Mouse (Mus musculus) neural tube, embryonic 15.5 days (tissue): ENCODE results near the gene Sod1. TPM values are rescaled to one million over a fixed set of nuclear protein-coding genes. Genes with fewer than 3 reads are reported as not detected.
"Not testable (repeated sequence)": the region's sequence is repeated elsewhere in the genome, so short reads cannot be mapped to it uniquely, and the experiment has no call there.

Source experiments
- ATAC-seq: fragments of 200-750 bp; cut with Nextera tagmentation; 2 replicates; pipeline ENCODE4 v1.8.0; 2017; ENCODE audit warnings: mild to moderate bottlenecking, moderate TSS enrichment, moderate library complexity; ENCODE audit not compliant: low FRiP score
- H3K27ac ChIP-seq: fragments of 300-500 bp; sonication (generic); replicated peaks from 2 replicates; pipeline ENCODE4 v1.5.1; 2015; ENCODE audit warnings: mild to moderate bottlenecking, inconsistent platforms
- H3K27me3 ChIP-seq: fragments of 300-500 bp; sonication (generic); replicated peaks from 2 replicates; pipeline ENCODE4 v1.6.1; 2015; ENCODE audit warnings: inconsistent platforms
- H3K36me3 ChIP-seq: fragments of 300-500 bp; sonication (generic); 2 replicates; pipeline ENCODE4 v1.6.1; 2015; ENCODE audit warnings: inconsistent platforms
- H3K4me1 ChIP-seq: fragments of 300-500 bp; sonication (generic); 2 replicates; pipeline ENCODE4 v1.6.1; 2015; ENCODE audit warnings: inconsistent platforms
- H3K4me2 ChIP-seq: fragments of 300-500 bp; sonication (generic); 2 replicates; pipeline ENCODE4 v1.6.1; 2015; ENCODE audit warnings: inconsistent platforms, mild to moderate bottlenecking, moderate library complexity
- H3K4me3 ChIP-seq: fragments of 300-500 bp; sonication (generic); replicated peaks from 2 replicates; pipeline ENCODE4 v1.5.1; 2015; ENCODE audit warnings: mild to moderate bottlenecking, inconsistent platforms
- H3K9ac ChIP-seq: fragments of 300-500 bp; sonication (generic); replicated peaks from 2 replicates; pipeline ENCODE4 v1.6.1; 2015; ENCODE audit warnings: mild to moderate bottlenecking, inconsistent platforms
- H3K9me3 ChIP-seq: fragments of 300-500 bp; sonication (generic); replicated peaks from 2 replicates; pipeline ENCODE4 v1.6.1; 2016; ENCODE audit warnings: inconsistent platforms
- WGBS: fragments of 180-500 bp; shearing (Covaris S2); methylation state at CpG from one replicate; pipeline ENCODE4 v1.1.7; 2015; ENCODE audit warnings: mixed read lengths; 5-methylcytosine and 5-hydroxymethylcytosine counted together
- polyA plus RNA-seq: library from polyadenylated mRNA; unstranded; fragments of >200 nt; fragmentation: Nextera tagmentation; extraction: Ambion mirVana; gene quantifications from 2 replicates; pipeline ENCODE4 v1.2.1, GENCODE M21; 2015

Gene Sod1
- polyA plus RNA-seq, 1 experiment from 2014 or later = 998 TPM

DNA sequence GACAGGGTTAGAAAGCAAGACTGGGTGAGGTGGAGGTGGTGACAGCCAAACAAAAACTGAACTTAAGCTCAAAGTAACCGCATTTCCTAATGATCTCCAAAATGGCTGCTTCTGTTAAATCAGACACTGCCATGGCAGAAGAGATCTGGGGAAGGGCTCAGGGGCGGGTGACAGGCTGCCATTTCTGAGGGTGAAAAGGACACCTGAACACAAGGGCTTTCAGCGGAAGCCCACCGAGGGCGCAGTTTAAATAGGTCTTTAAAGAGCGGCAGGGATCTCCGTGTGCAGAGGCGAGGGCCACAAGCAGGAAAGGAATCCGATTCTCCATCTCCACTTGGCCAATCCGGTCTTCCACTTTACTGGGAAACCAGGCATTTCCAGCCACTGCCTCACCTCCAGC is 13.1 kb downstream of the Sod1 start:
- Histone ChIP-seq H3K36me3 (peaks cover 18% of the 10 kb centered on the region), H3K9ac (no peak overlapping the region), H3K27me3 (no peaks in the 10 kb centered on the region), H3K4me2 (no peak overlapping the region), H3K9me3 (no peaks in the 10 kb centered on the region), H3K4me1 (no peaks in the 10 kb centered on the region), H3K4me3 (no peak overlapping the region), H3K27ac (no peak overlapping the region)
- ATAC-seq = no peak
- 96% methylated on average over 10 of the region's 10 CpGs for WGBS

GRCm38 (mm10) chr16:90234617-90235016 is 14.1 kb downstream of the Sod1 start:
- no peaks in the 10 kb centered on the region for H3K9me3 ChIP-seq
- no peaks in the 10 kb centered on the region for H3K4me1 ChIP-seq
- ATAC-seq = no peak
- H3K36me3 ChIP-seq = peaks cover 19% of the 10 kb centered on the region
- no peaks in the 10 kb centered on the region for H3K27me3 ChIP-seq
- no peak overlapping the region for H3K4me2 ChIP-seq
- H3K27ac ChIP-seq = no peak overlapping the region
- H3K9ac ChIP-seq = no peak overlapping the region
- no peak overlapping the region for H3K4me3 ChIP-seq
- WGBS = 69% methylated on average over 6 of the region's 6 CpGs

GRCm38 (mm10) chr16:90235188-90235587 is 14.6 kb downstream of the Sod1 start:
- Histone ChIP-seq H3K27me3 (no peaks in the 10 kb centered on the region), H3K4me3 (no peak overlapping the region), H3K27ac (no peak overlapping the region), H3K9ac (no peak overlapping the region), H3K9me3 (no peaks in the 10 kb centered on the region), H3K4me2 (no peak overlapping the region), H3K4me1 (no peaks in the 10 kb centered on the region), H3K36me3 (peaks cover 18% of the 10 kb centered on the region)
- WGBS = 94% methylated on average over 3 of the region's 3 CpGs
- ATAC-seq = no peak

DNA sequence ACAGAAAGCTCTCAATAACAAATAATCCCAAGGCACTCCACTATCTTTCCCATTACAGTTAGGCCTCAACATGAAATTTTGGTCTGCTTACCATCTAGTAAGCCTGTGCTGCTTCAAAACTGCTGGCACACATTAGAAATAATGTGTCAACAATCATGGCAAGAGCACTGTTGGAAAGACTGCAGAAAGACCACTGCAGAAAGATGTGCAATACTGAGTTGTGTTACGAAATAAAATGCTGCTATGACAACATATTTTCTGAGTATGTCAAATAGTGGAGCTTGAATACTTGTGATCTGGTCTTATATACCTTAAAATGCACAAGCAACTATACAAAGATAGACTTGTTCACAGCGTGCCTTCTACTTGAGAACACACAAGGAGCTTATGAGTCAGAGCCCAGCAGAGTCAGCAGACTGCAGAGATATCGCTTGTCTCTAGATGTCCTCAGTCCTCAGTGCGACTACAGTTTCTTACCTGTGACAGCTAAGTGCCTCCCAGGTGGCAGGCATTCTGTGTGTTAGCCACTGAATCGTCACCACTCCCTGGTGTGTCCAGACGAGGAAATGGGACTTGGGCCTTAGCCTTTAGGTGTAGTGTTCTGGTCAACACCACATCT is 18.7 kb downstream of the Sod1 start:
- H3K27me3 ChIP-seq = no peaks in the 10 kb centered on the region
- 87% methylated on average over 6 of the region's 6 CpGs for WGBS
- H3K9ac ChIP-seq = no peak overlapping the region
- H3K36me3 ChIP-seq = peaks cover 45% of the 10 kb centered on the region
- no peak overlapping the region for H3K4me3 ChIP-seq
- H3K27ac ChIP-seq = no peak overlapping the region
- no peak overlapping the region for H3K4me2 ChIP-seq
- H3K4me1 ChIP-seq = no peaks in the 10 kb centered on the region
- no peak for ATAC-seq
- no peaks in the 10 kb centered on the region for H3K9me3 ChIP-seq

DNA sequence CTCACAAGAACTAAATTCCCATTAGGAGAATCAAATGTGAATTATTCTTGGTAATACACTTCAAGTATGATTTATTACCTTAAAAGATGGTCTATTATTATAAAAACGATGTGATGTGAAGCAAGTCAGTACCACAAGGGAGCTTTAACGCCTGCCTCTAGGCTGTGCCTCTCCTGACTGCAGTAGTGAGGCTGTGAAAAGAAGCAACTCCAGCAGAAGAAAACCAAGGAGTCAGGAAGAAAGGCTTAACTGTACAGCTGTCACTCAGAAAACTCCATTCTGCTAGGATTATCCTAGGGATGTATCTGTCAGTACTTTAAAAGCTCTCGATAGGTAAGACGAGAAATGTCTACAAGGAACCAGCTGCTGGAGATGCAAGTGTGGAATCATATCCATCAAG is 21.3 kb downstream of the Sod1 start:
- H3K27me3 ChIP-seq = no peaks in the 10 kb centered on the region
- no peak overlapping the region for H3K4me2 ChIP-seq
- WGBS = 70% methylated on average over 4 of the region's 4 CpGs
- no peak for ATAC-seq
- H3K4me3 ChIP-seq = no peak overlapping the region
- H3K9me3 ChIP-seq = no peaks in the 10 kb centered on the region
- H3K36me3 ChIP-seq = peaks cover 64% of the 10 kb centered on the region
- no peak overlapping the region for H3K27ac ChIP-seq
- no peak overlapping the region for H3K9ac ChIP-seq
- no peaks in the 10 kb centered on the region for H3K4me1 ChIP-seq

DNA sequence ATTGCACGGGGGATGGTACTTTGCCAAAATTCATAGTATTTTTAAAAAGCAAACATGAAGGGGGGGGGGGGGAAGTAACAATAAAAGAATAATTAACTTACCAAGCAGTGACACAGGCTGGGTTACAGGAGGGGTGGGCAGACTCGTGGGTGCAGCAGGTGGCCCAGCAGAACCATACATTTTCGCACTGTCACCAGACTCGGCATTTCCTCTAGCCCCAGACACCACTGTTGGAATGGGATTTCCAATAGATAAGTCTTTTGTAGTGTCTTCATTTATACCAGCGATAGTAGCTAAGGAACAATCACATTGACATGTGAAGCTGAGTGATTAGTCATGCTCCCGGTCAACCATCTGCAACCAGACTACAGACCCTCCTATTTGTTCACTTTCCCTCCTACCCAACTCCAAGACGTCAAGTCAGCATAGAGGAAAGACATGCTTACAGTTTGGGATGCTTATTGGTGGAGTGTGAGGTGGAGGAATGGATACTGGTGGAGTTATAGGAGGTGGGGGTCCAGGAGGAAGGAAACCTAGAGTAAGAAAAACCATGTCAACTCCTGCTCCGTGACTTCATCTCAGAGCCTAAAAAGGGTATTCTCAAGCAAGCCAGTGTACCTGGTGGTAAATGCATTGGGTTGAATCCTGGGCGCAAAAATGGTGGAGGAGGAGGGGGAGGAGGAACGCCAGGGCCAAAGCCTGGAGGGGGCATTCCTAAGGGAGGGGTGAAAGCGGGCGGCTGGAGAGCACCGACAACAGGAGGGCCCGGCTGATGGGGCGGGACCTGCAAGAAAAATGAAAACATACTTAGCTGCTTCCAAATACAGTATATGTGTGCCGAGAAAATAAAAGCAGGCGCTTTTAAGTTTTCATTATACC is 22.1 kb downstream of the Sod1 start:
- ATAC-seq = no peak
- Histone ChIP-seq H3K27me3 (no peaks in the 10 kb centered on the region), H3K9ac (no peak overlapping the region), H3K9me3 (no peaks in the 10 kb centered on the region), H3K4me2 (no peak overlapping the region), H3K36me3 (peaks cover 71% of the 10 kb centered on the region), H3K4me1 (no peaks in the 10 kb centered on the region), H3K4me3 (no peak overlapping the region), H3K27ac (no peak overlapping the region)
- 75% methylated on average over 17 of the region's 17 CpGs for WGBS

DNA sequence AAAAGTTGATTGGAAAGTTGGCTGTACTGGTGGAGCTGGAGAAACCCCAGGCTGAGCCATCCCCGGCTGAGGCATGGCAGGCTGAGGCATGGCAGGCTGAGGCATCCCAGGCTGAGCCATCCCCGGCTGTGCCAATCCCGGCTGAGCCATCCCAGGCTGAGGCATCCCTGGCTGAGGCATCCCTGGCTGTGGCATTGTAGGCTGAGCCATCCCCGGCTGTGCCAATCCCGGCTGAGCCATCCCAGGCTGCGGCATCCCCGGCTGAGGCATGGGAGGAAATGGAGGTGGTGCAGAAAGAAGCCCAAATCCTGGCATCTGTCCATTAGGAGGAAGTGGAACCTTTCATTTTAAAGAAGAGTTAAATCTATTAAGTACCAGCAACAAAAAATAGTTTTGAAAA is 29.5 kb downstream of the Sod1 start:
- ATAC-seq = no peak

DNA sequence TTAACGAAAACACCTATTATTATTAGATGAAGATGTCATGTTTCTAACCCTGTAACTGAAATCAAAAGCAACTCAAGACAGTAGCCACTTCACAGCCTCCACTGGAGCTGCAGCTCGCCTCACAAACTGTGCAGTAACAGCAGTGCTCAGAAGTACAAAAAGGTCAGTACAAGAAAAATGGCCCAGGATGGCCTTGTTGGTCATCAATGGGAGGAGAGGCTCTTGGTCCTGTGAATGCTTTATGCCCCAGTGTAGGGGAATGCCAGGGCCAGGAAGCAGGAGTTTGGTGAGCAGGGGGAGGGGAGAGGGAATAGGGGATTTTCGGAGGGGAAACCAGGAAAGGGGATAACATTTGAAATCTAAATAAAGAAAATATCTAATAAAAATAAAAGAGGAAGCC is 30.7 kb downstream of the Sod1 start:
- not testable (repeated sequence) for H3K27ac ChIP-seq, H3K4me2 ChIP-seq, H3K9me3 ChIP-seq, H3K4me3 ChIP-seq, H3K9ac ChIP-seq, H3K4me1 ChIP-seq, H3K27me3 ChIP-seq, ATAC-seq
- 85% methylated on average over 3 of the region's 3 CpGs for WGBS
- H3K36me3 ChIP-seq = peaks cover 65% of the 10 kb centered on the region

More for the DNA sequence above, 29.5 kb downstream of the Sod1 start:
- Histone ChIP-seq H3K36me3 (peaks cover 71% of the 10 kb centered on the region), H3K4me1 (no peaks in the 10 kb centered on the region), H3K27ac (no peak overlapping the region), H3K4me3 (no peak overlapping the region), H3K4me2 (no peak overlapping the region), H3K9ac (no peak overlapping the region; the same call in 1 of the 2 replicates), H3K27me3 (no peaks in the 10 kb centered on the region), H3K9me3 (no peaks in the 10 kb centered on the region)
- WGBS = 90% methylated on average over 7 of the region's 7 CpGs

DNA sequence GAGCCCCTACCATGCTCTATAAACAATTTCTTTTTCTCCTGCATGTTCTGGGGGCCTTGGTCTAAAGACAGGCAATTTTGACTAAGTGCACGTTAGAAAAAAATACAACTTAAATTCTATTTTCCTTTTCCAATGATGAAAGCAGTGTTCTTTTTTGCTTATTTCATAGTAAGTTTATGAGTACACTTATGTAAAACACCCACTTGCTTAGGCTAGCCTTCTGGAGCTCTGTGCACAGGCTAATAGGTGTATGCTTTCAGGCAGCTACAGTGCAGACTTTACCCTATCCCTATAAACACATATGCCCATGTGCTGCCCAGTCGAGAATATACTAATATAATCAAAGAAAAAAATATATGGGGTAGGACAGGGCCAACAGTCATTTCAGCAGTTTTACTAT is 32.0 kb downstream of the Sod1 start:
- H3K36me3 ChIP-seq = peaks cover 67% of the 10 kb centered on the region
- 95% methylated on average over 2 of the region's 2 CpGs for WGBS
- no peak for ATAC-seq
- H3K4me3 ChIP-seq = no peak overlapping the region
- H3K4me2 ChIP-seq = no peak overlapping the region
- no peak overlapping the region for H3K9ac ChIP-seq
- H3K9me3 ChIP-seq = no peaks in the 10 kb centered on the region
- H3K27ac ChIP-seq = no peak overlapping the region
- no peaks in the 10 kb centered on the region for H3K27me3 ChIP-seq
- no peaks in the 10 kb centered on the region for H3K4me1 ChIP-seq

- H3K9ac ChIP-seq = no peak overlapping the region
- WGBS = 92% methylated on average over 7 of the region's 7 CpGs
- peaks cover 54% of the 10 kb centered on the region for H3K36me3 ChIP-seq
Measured at GRCm38 (mm10) chr16:90258950-90259349, 38.4 kb downstream of the Sod1 start.

DNA sequence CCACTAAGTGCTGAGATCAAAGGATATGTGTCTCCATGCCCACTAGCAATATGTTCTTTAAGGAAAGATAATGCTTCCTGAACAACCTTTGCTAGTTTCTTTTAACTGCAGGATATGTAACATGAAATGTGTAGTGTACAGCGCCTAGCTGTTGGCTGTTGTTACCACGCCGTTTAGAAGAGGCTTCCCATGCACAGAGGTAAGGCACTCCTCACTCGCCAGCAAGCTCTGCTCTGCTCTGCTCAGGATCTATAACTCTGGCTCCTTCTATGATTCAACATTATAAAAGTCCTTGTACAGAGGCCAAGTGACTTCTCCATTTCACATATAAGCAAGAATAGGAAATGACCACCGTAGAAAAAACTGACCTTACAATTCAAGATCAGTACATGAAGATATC is 39.1 kb downstream of the Sod1 start:
- Histone ChIP-seq H3K9me3 (no peaks in the 10 kb centered on the region), H3K9ac (no peak overlapping the region), H3K27ac (no peak overlapping the region), H3K4me2 (no peak overlapping the region), H3K4me3 (no peak overlapping the region), H3K27me3 (no peaks in the 10 kb centered on the region), H3K36me3 (peaks cover 49% of the 10 kb centered on the region), H3K4me1 (no peaks in the 10 kb centered on the region)
- 90% methylated on average over 5 of the region's 5 CpGs for WGBS
- ATAC-seq = no peak

More at GRCm38 (mm10) chr16:90258950-90259349, 38.4 kb downstream of the Sod1 start:
- no peak overlapping the region for H3K4me3 ChIP-seq
- H3K27me3 ChIP-seq = no peaks in the 10 kb centered on the region
- ATAC-seq = no peak
- H3K9me3 ChIP-seq = no peaks in the 10 kb centered on the region
- H3K27ac ChIP-seq = no peak overlapping the region
- H3K4me1 ChIP-seq = no peaks in the 10 kb centered on the region
- no peak overlapping the region for H3K4me2 ChIP-seq

GRCm38 (mm10) chr16:90260097-90260496 is 39.5 kb downstream of the Sod1 start:
- H3K27me3 ChIP-seq = no peaks in the 10 kb centered on the region
- H3K4me3 ChIP-seq = no peak overlapping the region
- no peak for ATAC-seq
- H3K4me1 ChIP-seq = no peaks in the 10 kb centered on the region
- WGBS = 91% methylated on average over 4 of the region's 4 CpGs
- no peak overlapping the region for H3K27ac ChIP-seq
- H3K36me3 ChIP-seq = peaks cover 48% of the 10 kb centered on the region
- no peak overlapping the region for H3K4me2 ChIP-seq
- H3K9me3 ChIP-seq = no peaks in the 10 kb centered on the region
- H3K9ac ChIP-seq = no peak overlapping the region
